Mouse (Mus musculus): ENCODE results near the gene Bbc3. TPM values are rescaled to one million over a fixed set of nuclear protein-coding genes. Genes with fewer than 3 reads are reported as not detected.

Gene Bbc3
- total RNA-seq, 2 experiments from 2014 or later: 7.9 to 13.9 TPM

Other genes starting within 250 kb of the Bbc3 start
- under 1 TPM; 0.09 TPM for gene Zfp541, start 246.6 kb upstream of the Bbc3 start, total RNA-seq (2021)
- 100 to 1,000 TPM; 106 to 109 TPM for gene Napa, start 209.9 kb upstream of the Bbc3 start, total RNA-seq (2021)
- 10 to 100 TPM; 24.9 to 25.4 TPM for gene Kptn, start 188.5 kb upstream of the Bbc3 start, total RNA-seq (2021)
- 1 to 10 TPM; 3.0 to 3.8 TPM for gene Slc8a2, start 178.6 kb upstream of the Bbc3 start, total RNA-seq (2021)
- 10 to 100 TPM in 1 of 2 experiments, 1 to 10 TPM in 1; 9.6 to 12.2 TPM for gene Meis3, start 133.3 kb upstream of the Bbc3 start, total RNA-seq (2021)
- 10 to 100 TPM; 10.4 to 14.9 TPM for gene Dhx34, start 86.4 kb upstream of the Bbc3 start, total RNA-seq (2021)
- under 1 TPM; 0.36 to 0.67 TPM for gene C5ar2, start 64.2 kb upstream of the Bbc3 start, total RNA-seq (2021)
- gene C5ar1, start 48.9 kb upstream of the Bbc3 start, total RNA-seq (2021): 1 to 10 TPM; 2.7 to 3.9 TPM
- gene Inafm1, start 34.8 kb upstream of the Bbc3 start, total RNA-seq (2021): 10 to 100 TPM; 20.4 to 24.2 TPM
- 10 to 100 TPM; 54.7 to 67.5 TPM for gene Ccdc9, start 21.6 kb upstream of the Bbc3 start, total RNA-seq (2021)
- gene Sae1, start 79.4 kb downstream of the Bbc3 start, total RNA-seq (2021): 10 to 100 TPM; 60.8 to 64.0 TPM
- gene Zc3h4, start 92.5 kb downstream of the Bbc3 start, total RNA-seq (2021): 10 to 100 TPM; 44.0 to 54.3 TPM
- 10 to 100 TPM; 43.9 to 46.8 TPM for gene Tmem160, start 144.4 kb downstream of the Bbc3 start, total RNA-seq (2021)
- not detected for gene Npas1, start 169.3 kb downstream of the Bbc3 start, total RNA-seq (2021)

All from adrenal gland, postnatal 10 days (tissue).